Mouse (Mus musculus) intestine, embryonic 15.5 days (tissue): ENCODE data around the gene Slc31a2. TPM values are rescaled to one million over a fixed set of nuclear protein-coding genes. Genes with fewer than 3 reads are reported as not detected.

Source experiments
- ATAC-seq: fragments of 200-750 bp; cut with Nextera tagmentation; 2 replicates; pipeline ENCODE4 v1.8.0; 2017; ENCODE audit warnings: moderate TSS enrichment, moderate library complexity
- H3K27ac ChIP-seq: fragments of 300-500 bp; sonication (generic); 2 replicates; pipeline ENCODE4 v1.5.1; 2015; ENCODE audit warnings: mild to moderate bottlenecking, inconsistent platforms
- H3K27me3 ChIP-seq: fragments of 300-500 bp; sonication (generic); replicated peaks from 2 replicates; pipeline ENCODE4 v1.6.1; 2015; ENCODE audit warnings: inconsistent platforms
- H3K36me3 ChIP-seq: fragments of 300-500 bp; sonication (generic); 2 replicates; pipeline ENCODE4 v1.6.1; 2015; ENCODE audit warnings: inconsistent platforms
- H3K4me1 ChIP-seq: fragments of 300-500 bp; sonication (generic); replicated peaks from 2 replicates; pipeline ENCODE4 v1.6.1; 2015; ENCODE audit warnings: inconsistent platforms
- H3K4me2 ChIP-seq: fragments of 300-500 bp; sonication (generic); replicated peaks from 2 replicates; pipeline ENCODE4 v1.6.1; 2015; ENCODE audit warnings: mild to moderate bottlenecking, inconsistent platforms
- H3K4me3 ChIP-seq: fragments of 300-500 bp; sonication (generic); replicated peaks from 2 replicates; pipeline ENCODE4 v1.5.1; 2015; ENCODE audit warnings: inconsistent platforms
- H3K9ac ChIP-seq: fragments of 300-500 bp; sonication (generic); 2 replicates; pipeline ENCODE4 v1.6.1; 2015; ENCODE audit warnings: inconsistent platforms
- H3K9me3 ChIP-seq: fragments of 300-500 bp; sonication (generic); 2 replicates; pipeline ENCODE4 v1.6.1; 2016; ENCODE audit warnings: inconsistent platforms
- WGBS: fragments of 180-500 bp; shearing (Covaris S2); methylation state at CpG from one replicate; pipeline ENCODE4 v1.1.7; 2015; 5-methylcytosine and 5-hydroxymethylcytosine counted together
- polyA plus RNA-seq: library from polyadenylated mRNA; unstranded; fragments of >200 nt; fragmentation: Nextera tagmentation; extraction: Ambion mirVana; gene quantifications from 2 replicates; pipeline ENCODE4 v1.2.1, GENCODE M21; 2015

The Slc31a2 gene
- polyA plus RNA-seq, 1 experiment from 2014 or later = 17.0 TPM

- Histone ChIP-seq H3K4me2 (no peak overlapping the region), H3K27me3 (no peaks in the 10 kb centered on the region), H3K4me1 (no peaks in the 10 kb centered on the region), H3K4me3 (no peak overlapping the region), H3K27ac (no peak overlapping the region), H3K36me3 (0 out of 2 replicates have a peak, but pooled peaks cover 3% of the 10 kb centered on the region), H3K9ac (no peak overlapping the region), H3K9me3 (no peaks in the 10 kb centered on the region)
- ATAC-seq = no peak
- 84% methylated on average over 1 of the region's 1 CpGs for WGBS
Observed at GRCm38 (mm10) chr4:62306301-62306700, 43.9 kb downstream of the Slc31a2 start.

DNA sequence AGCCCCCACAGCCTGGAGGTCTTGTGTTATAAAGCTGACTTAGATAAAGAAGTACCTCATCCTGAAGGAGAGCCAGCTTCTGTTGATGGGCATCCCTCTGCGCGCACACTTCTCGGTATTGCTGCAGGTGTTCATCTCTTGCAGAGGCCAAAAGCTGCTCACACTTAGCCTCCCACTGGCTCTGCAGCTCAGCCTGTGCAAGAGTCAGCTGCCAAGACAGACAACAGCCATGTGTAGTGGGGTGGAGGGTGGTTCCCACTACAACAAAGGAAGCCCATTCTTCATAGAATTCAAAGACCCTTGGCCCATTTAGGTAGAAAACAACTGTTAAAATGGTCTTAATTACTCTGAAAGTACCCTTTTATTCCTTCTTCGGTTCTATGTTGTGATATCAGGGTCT, 44.5 kb downstream of the Slc31a2 start:
- no peak overlapping the region for H3K4me3 ChIP-seq
- no peak overlapping the region for H3K27ac ChIP-seq
- no peak overlapping the region for H3K9ac ChIP-seq
- H3K4me1 ChIP-seq = no peaks in the 10 kb centered on the region
- ATAC-seq = no peak
- H3K9me3 ChIP-seq = no peaks in the 10 kb centered on the region
- no peak overlapping the region for H3K4me2 ChIP-seq
- no peaks in the 10 kb centered on the region for H3K27me3 ChIP-seq
- WGBS = 94% methylated on average over 4 of the region's 4 CpGs
- H3K36me3 ChIP-seq = 0 out of 2 replicates have a peak, but pooled peaks cover 3% of the 10 kb centered on the region

DNA sequence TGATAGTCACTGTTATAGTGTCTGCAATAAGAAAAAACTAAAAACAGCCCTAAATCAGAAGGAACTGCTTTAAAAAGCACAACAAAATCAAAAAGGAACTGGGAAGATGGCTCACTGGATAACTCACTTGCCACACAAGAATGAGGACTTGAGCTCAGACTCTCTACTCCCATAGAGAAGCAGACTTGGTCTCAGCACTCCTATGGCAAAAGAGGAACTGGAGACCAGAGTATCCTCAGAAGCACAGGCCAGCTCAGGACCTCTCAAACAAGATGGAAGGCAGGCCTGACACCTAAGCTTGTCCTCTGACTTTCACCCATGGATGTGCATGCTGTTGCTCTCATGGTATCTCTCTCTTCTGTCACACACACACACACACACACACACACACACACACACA, 46.0 kb downstream of the Slc31a2 start:
- no peaks in the 10 kb centered on the region for H3K27me3 ChIP-seq
- no peak overlapping the region for H3K9ac ChIP-seq
- H3K4me1 ChIP-seq = no peaks in the 10 kb centered on the region
- H3K4me3 ChIP-seq = no peak overlapping the region
- no peak overlapping the region for H3K4me2 ChIP-seq
- no peak overlapping the region for H3K27ac ChIP-seq
- no peaks in the 10 kb centered on the region for H3K9me3 ChIP-seq
- ATAC-seq = no peak
- H3K36me3 ChIP-seq = 0 out of 2 replicates have a peak, but pooled peaks cover 5% of the 10 kb centered on the region

DNA sequence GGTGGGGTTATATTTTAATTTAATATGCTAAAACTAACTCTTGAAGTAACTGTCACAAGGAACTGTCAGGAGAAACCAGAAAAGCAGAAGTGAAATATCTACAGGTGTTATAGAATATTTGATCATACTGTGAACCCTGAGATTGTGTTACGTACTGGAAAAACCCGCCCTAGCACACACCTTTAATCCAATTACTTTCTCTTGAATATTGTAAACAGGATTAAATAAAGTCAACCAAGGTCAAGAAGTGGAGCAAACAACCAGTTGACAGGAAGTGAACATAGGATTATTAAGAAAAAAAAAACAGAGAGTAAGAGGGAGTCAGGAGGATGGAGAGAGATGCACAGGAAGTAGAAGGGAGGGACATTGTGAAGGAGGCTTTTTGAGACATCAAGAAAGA, 50.5 kb downstream of the Slc31a2 start:
- Histone ChIP-seq H3K36me3 (peaks cover 14% of the 10 kb centered on the region; the same call in 1 of the 2 replicates), H3K27ac (no peak overlapping the region), H3K4me2 (no peak overlapping the region), H3K4me3 (no peak overlapping the region), H3K4me1 (no peaks in the 10 kb centered on the region), H3K9me3 (no peaks in the 10 kb centered on the region), H3K27me3 (no peaks in the 10 kb centered on the region), H3K9ac (no peak overlapping the region)
- 95% methylated on average over 2 of the region's 2 CpGs for WGBS
- ATAC-seq = no peak

GRCm38 (mm10) chr4:62313641-62314211, 51.4 kb downstream of the Slc31a2 start:
- Histone ChIP-seq H3K36me3 (peaks cover 14% of the 10 kb centered on the region; the same call in 1 of the 2 replicates), H3K9me3 (no peaks in the 10 kb centered on the region), H3K4me3 (no peak overlapping the region), H3K4me1 (no peaks in the 10 kb centered on the region), H3K9ac (no peak overlapping the region), H3K27me3 (no peaks in the 10 kb centered on the region), H3K27ac (no peak overlapping the region), H3K4me2 (no peak overlapping the region)
- 94% methylated on average over 9 of the region's 9 CpGs for WGBS
- ATAC-seq = no peak

GRCm38 (mm10) chr4:62314516-62314915, 52.2 kb downstream of the Slc31a2 start:
- no peak overlapping the region for H3K4me3 ChIP-seq
- no peaks in the 10 kb centered on the region for H3K4me1 ChIP-seq
- no peak overlapping the region for H3K27ac ChIP-seq
- H3K9ac ChIP-seq = no peak overlapping the region
- no peak overlapping the region for H3K4me2 ChIP-seq
- ATAC-seq = no peak
- no peaks in the 10 kb centered on the region for H3K9me3 ChIP-seq
- WGBS = 88% methylated on average over 3 of the region's 3 CpGs
- peaks cover 19% of the 10 kb centered on the region; the same call in 1 of the 2 replicates for H3K36me3 ChIP-seq
- H3K27me3 ChIP-seq = no peaks in the 10 kb centered on the region

GRCm38 (mm10) chr4:62316456-62316855, 54.1 kb downstream of the Slc31a2 start:
- 75% methylated on average over 2 of the region's 2 CpGs for WGBS
- no peak overlapping the region for H3K4me3 ChIP-seq
- no peak overlapping the region for H3K27ac ChIP-seq
- no peaks in the 10 kb centered on the region for H3K4me1 ChIP-seq
- no peak overlapping the region for H3K9ac ChIP-seq
- peaks cover 28% of the 10 kb centered on the region; the same call in 1 of the 2 replicates for H3K36me3 ChIP-seq
- no peaks in the 10 kb centered on the region for H3K9me3 ChIP-seq
- H3K27me3 ChIP-seq = no peaks in the 10 kb centered on the region
- H3K4me2 ChIP-seq = no peak overlapping the region
- no peak for ATAC-seq

DNA sequence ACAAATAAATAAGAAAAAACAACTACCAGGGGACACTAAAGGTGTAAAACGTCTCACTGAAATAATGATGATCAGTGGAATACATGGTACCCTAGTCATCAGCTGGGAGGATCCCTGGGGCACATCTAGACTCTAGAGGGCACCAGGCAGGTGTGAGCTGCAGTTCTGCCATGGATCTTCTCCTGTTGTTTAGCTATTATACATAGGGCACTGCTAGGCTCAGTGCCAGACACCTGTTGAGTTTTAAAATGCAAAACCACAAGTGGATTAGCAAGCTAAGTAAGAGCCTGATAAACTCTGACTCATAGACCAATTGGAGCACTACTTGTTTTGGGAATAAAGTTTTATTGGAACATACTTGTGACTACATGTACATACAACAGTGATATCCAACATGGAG, 55.9 kb downstream of the Slc31a2 start:
- peaks cover 37% of the 10 kb centered on the region; the same call in 1 of the 2 replicates for H3K36me3 ChIP-seq
- no peaks in the 10 kb centered on the region for H3K9me3 ChIP-seq
- no peak overlapping the region for H3K4me2 ChIP-seq
- 74% methylated on average over 1 of the region's 1 CpGs for whole genome bisulfite sequencing
- H3K27me3 ChIP-seq = no peaks in the 10 kb centered on the region
- no peaks in the 10 kb centered on the region for H3K4me1 ChIP-seq
- no peak overlapping the region for H3K9ac ChIP-seq
- no peak overlapping the region for H3K4me3 ChIP-seq
- H3K27ac ChIP-seq = no peak overlapping the region
- ATAC-seq = no peak

- no peak overlapping the region for H3K4me3 ChIP-seq
- H3K9me3 ChIP-seq = no peaks in the 10 kb centered on the region
- no peaks in the 10 kb centered on the region for H3K27me3 ChIP-seq
- H3K9ac ChIP-seq = no peak overlapping the region
- peaks cover 33% of the 10 kb centered on the region for H3K36me3 ChIP-seq
- H3K4me2 ChIP-seq = no peak overlapping the region
- 80% methylated on average over 3 of the region's 3 CpGs for WGBS
- no peak for ATAC-seq
- no peak overlapping the region for H3K27ac ChIP-seq
- H3K4me1 ChIP-seq = no peaks in the 10 kb centered on the region
Observed at GRCm38 (mm10) chr4:62322684-62323083, 60.3 kb downstream of the Slc31a2 start.

GRCm38 (mm10) chr4:62326111-62326510, 63.7 kb downstream of the Slc31a2 start:
- no peak overlapping the region for H3K9ac ChIP-seq
- no peaks in the 10 kb centered on the region for H3K4me1 ChIP-seq
- no peaks in the 10 kb centered on the region for H3K27me3 ChIP-seq
- no peaks in the 10 kb centered on the region for H3K9me3 ChIP-seq
- H3K4me2 ChIP-seq = no peak overlapping the region
- peaks cover 29% of the 10 kb centered on the region for H3K36me3 ChIP-seq
- H3K27ac ChIP-seq = no peak overlapping the region
- ATAC-seq = no peak
- no peak overlapping the region for H3K4me3 ChIP-seq

GRCm38 (mm10) chr4:62328941-62329660, 66.7 kb downstream of the Slc31a2 start:
- Histone ChIP-seq H3K9me3 (no peaks in the 10 kb centered on the region), H3K4me1 (no peaks in the 10 kb centered on the region), H3K4me2 (no peak overlapping the region), H3K36me3 (peaks cover 11% of the 10 kb centered on the region), H3K9ac (no peak overlapping the region), H3K27me3 (no peaks in the 10 kb centered on the region), H3K4me3 (no peak overlapping the region), H3K27ac (no peak overlapping the region)
- WGBS = 79% methylated on average over 6 of the region's 6 CpGs
- ATAC-seq = no peak

- Histone ChIP-seq H3K9me3 (no peaks in the 10 kb centered on the region), H3K4me3 (no peak overlapping the region), H3K4me1 (no peaks in the 10 kb centered on the region), H3K4me2 (no peak overlapping the region), H3K9ac (no peak overlapping the region), H3K36me3 (peaks cover 8% of the 10 kb centered on the region), H3K27ac (no peak overlapping the region), H3K27me3 (no peaks in the 10 kb centered on the region)
- WGBS = 79% methylated on average over 5 of the region's 5 CpGs
- ATAC-seq = no peak
Observed at GRCm38 (mm10) chr4:62331977-62332376, 69.6 kb downstream of the Slc31a2 start.

DNA sequence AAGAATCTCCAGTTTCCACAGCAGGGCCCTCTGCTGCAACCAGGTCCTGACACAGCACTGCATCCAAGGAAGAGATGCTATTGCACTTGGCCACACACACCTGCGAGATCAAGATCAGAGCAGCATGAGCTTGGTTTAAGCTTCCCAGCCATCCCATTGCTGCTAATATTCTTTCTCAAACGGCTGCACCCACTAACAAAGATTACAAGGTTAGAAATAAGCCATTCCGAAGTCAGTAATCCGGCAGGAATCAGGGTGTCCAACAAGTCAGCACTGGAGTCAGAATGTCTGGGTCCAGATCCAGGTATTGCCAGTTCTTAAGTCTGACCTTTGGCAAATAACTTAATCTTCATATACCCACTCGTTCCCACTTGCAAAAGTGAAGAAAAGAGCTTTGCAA, 76.2 kb downstream of the Slc31a2 start:
- H3K36me3 ChIP-seq = peaks cover 13% of the 10 kb centered on the region; the same call in 1 of the 2 replicates
- no peak overlapping the region for H3K4me2 ChIP-seq
- no peak overlapping the region for H3K9ac ChIP-seq
- no peaks in the 10 kb centered on the region for H3K4me1 ChIP-seq
- ATAC-seq = no peak
- H3K27ac ChIP-seq = no peak overlapping the region
- H3K27me3 ChIP-seq = no peaks in the 10 kb centered on the region
- no peak overlapping the region for H3K4me3 ChIP-seq
- no peaks in the 10 kb centered on the region for H3K9me3 ChIP-seq
- 88% methylated on average over 5 of the region's 5 CpGs for WGBS
